Mouse (Mus musculus) CH12.LX (cell line): ENCODE measurements around the gene Supv3l1.

Experiments used
- BHLHE40 ChIP-seq: IDR thresholded peaks from 2 replicates; pipeline ENCODE4 v1.6.1; 2011; ENCODE audit warnings: mild to moderate bottlenecking, low read depth, low read length, improper control_type of control experiment
- EP300 ChIP-seq: IDR thresholded peaks from 2 replicates; pipeline ENCODE4 v1.6.1; 2011; ENCODE audit warnings: low read length, improper control_type of control experiment
- MXI1 ChIP-seq: IDR thresholded peaks from 2 replicates; pipeline ENCODE4 v1.6.1; 2011; ENCODE audit warnings: mild to moderate bottlenecking, low read depth, low read length, improper control_type of control experiment
- RAD21 ChIP-seq: IDR thresholded peaks from 2 replicates; pipeline ENCODE4 v1.6.1; 2011; ENCODE audit warnings: low read depth, mild to moderate bottlenecking, low read length, improper control_type of control experiment, moderate library complexity

DNA sequence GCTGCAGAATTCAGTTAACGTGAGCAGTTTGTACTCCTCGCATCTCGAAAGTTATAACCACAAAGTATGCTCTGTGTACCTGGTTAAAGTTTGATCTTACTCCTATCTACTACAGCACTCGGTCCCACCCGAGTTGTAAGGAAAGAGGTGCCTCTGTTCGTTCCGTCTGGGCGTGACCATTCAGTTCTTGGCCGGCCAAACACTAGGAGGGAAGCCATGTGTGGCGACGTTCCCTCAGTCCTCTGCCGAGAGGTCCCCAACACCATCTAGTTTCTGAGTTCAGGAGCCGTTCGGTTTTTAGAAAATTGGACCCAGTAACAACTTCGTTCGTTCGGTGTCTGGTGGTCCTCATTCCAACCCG is 722 bp upstream of the Supv3l1 start:
- TF ChIP-seq BHLHE40 (no peak), MXI1 (no peak; the same call in 1 of the 2 replicates), RAD21 (no peak), EP300 (no peak)
